Mouse (Mus musculus): Measurements from ENCODE around the gene Hoxd10.

Hoxd10 gene

GRCm38 (mm10) chr2:74696442-74697335 is 5.0 kb downstream of the Hoxd10 start:
- peak in 1 of 2 experiments; percentile 25 for DNase-seq

GRCm38 (mm10) chr2:74697567-74698121 is 5.9 kb downstream of the Hoxd10 start, which contains the start of gene Hoxd9:
Gene Hoxd9 (plus strand): TSS chr2:74697727.
- DNase-seq = peak; percentile 75 to 76

GRCm38 (mm10) chr2:74698201-74699052 is 6.7 kb downstream of the Hoxd10 start:
- DNase-seq = peak in 1 of 2 experiments; percentile 29

- DNase-seq = no peak
Observed at GRCm38 (mm10) chr2:74699053-74699430, 7.3 kb downstream of the Hoxd10 start.

- DNase-seq = no peak
Observed at GRCm38 (mm10) chr2:74699664-74700545, 8.2 kb downstream of the Hoxd10 start.

- peak; percentile 51 to 69 for DNase-seq
Observed at GRCm38 (mm10) chr2:74700546-74701112, 8.9 kb downstream of the Hoxd10 start.

- DNase-seq = peak; percentile 72 to 88
Observed at GRCm38 (mm10) chr2:74701949-74702819, 10.5 kb downstream of the Hoxd10 start.

GRCm38 (mm10) chr2:74702820-74703219 is 11.1 kb downstream of the Hoxd10 start:
- no peak for DNase-seq

- no peak for DNase-seq
Observed at GRCm38 (mm10) chr2:74703317-74703716, 11.6 kb downstream of the Hoxd10 start.

- DNase-seq = peak; percentile 76 to 80
Observed at GRCm38 (mm10) chr2:74703720-74704392, 12.1 kb downstream of the Hoxd10 start.

GRCm38 (mm10) chr2:74704393-74704998 is 12.8 kb downstream of the Hoxd10 start, which contains the start of gene Hoxd8:
Gene Hoxd8 (plus strand): TSS chr2:74704615.
- peak; percentile 81 to 83 for DNase-seq

- peak in 1 of 2 experiments; percentile 23 for DNase-seq
Observed at GRCm38 (mm10) chr2:74704999-74705466, 13.3 kb downstream of the Hoxd10 start.

GRCm38 (mm10) chr2:74705467-74706089 is 13.9 kb downstream of the Hoxd10 start:
- DNase-seq = peak; percentile 56 to 58

GRCm38 (mm10) chr2:74706393-74706960 is 14.8 kb downstream of the Hoxd10 start:
- DNase-seq = no peak

GRCm38 (mm10) chr2:74707599-74707998 is 15.9 kb downstream of the Hoxd10 start:
- DNase-seq = no peak

- peak; percentile 42 to 66 for DNase-seq
Observed at GRCm38 (mm10) chr2:74708676-74709075, 17.0 kb downstream of the Hoxd10 start.

GRCm38 (mm10) chr2:74709465-74710419 is 18.0 kb downstream of the Hoxd10 start:
- no peak for DNase-seq
